Comparison of ENCODE assay signal across 10 mouse cellular contexts in genomic region chr9:20383659-20384058, GRCm38 (mm10). TPM values are rescaled to one million over a fixed set of nuclear protein-coding genes. Genes with fewer than 3 reads are reported as not detected.
DNase-seq lines count a peak whose midpoint lies in the region; ATAC-seq and TF ChIP-seq lines count a peak whose summit lies in the region.
"Had no signal": no experiment of that assay in that cellular context is flagged by ENCODE, and none has a peak within 500 bp of the region (broad histone marks: within the 10 kb centered on the region; RNA-seq: fewer than 3 reads in every experiment).

No protein-coding gene starts in this region.

- no peak for DNase-seq in limb, embryonic 10.5 days (ENCODE audit: low spot score)
- no peak for DNase-seq in hindbrain, postnatal 0 days (ENCODE audit: low spot score)
- no peak for DNase-seq in midbrain, postnatal 0 days (ENCODE audit: low spot score)
- DNase-seq in urinary bladder, postnatal 14 days (ENCODE audit: low spot score), result no peak
- no peak for DNase-seq in cerebellum, postnatal 4 days (ENCODE audit: low spot score in 2 of 2)
- DNase-seq: cerebellum, adult 11 months had no signal

- H3K9me3 ChIP-seq in limb, embryonic 12.5 days, result 0 out of 2 replicates have a peak, but pooled peaks cover 9% of the 10 kb centered on the region
- 0 out of 2 replicates have a peak, but pooled peaks cover 3% of the 10 kb centered on the region for H3K9me3 ChIP-seq in limb, embryonic 10.5 days (replicated peaks)
- H3K9me3 ChIP-seq in embryonic facial prominence, embryonic 12.5 days, result no peaks in the 10 kb centered on the region
- no peaks in the 10 kb centered on the region for H3K9me3 ChIP-seq in hindbrain, postnatal 0 days (ENCODE audit: low read length)
- no peaks in the 10 kb centered on the region for H3K9me3 ChIP-seq in midbrain, postnatal 0 days (ENCODE audit: low read length)

- H3K4me1 ChIP-seq in limb, embryonic 12.5 days (replicated peaks), result peaks cover 8% of the 10 kb centered on the region
- peaks cover 12% of the 10 kb centered on the region for H3K4me1 ChIP-seq in limb, embryonic 10.5 days
- H3K4me1 ChIP-seq in embryonic facial prominence, embryonic 12.5 days, result peaks cover 6% of the 10 kb centered on the region; the same call in 1 of the 2 replicates
- peaks cover 5% of the 10 kb centered on the region for H3K4me1 ChIP-seq in hindbrain, postnatal 0 days (ENCODE audit: insufficient read depth, low read length)
- H3K4me1 ChIP-seq in midbrain, postnatal 0 days (ENCODE audit: insufficient read depth, low read length), result 0 out of 2 replicates have a peak, but pooled peaks cover 8% of the 10 kb centered on the region

- ATAC-seq in limb, embryonic 12.5 days (ENCODE audit: insufficient number of reproducible peaks, insufficient read depth, low FRiP score, low TSS enrichment, low read depth), result no peak
- no peak for ATAC-seq in embryonic facial prominence, embryonic 12.5 days (ENCODE audit: insufficient number of reproducible peaks, insufficient read depth, low FRiP score, low TSS enrichment)
- ATAC-seq in hindbrain, postnatal 0 days, result no peak
- no peak for ATAC-seq in midbrain, postnatal 0 days (ENCODE audit: low FRiP score)

- H3K36me3 ChIP-seq in limb, embryonic 12.5 days, result no peaks in the 10 kb centered on the region
- no peaks in the 10 kb centered on the region for H3K36me3 ChIP-seq in limb, embryonic 10.5 days
- no peaks in the 10 kb centered on the region for H3K36me3 ChIP-seq in embryonic facial prominence, embryonic 12.5 days
- no peaks in the 10 kb centered on the region for H3K36me3 ChIP-seq in hindbrain, postnatal 0 days (ENCODE audit: insufficient read depth, low read length)
- H3K36me3 ChIP-seq in midbrain, postnatal 0 days (ENCODE audit: insufficient read depth, low read length), result no peaks in the 10 kb centered on the region

- 91% methylated on average over 7 of the region's 7 CpGs for WGBS in limb, embryonic 12.5 days
- whole genome bisulfite sequencing in limb, embryonic 10.5 days, result 91% methylated on average over 7 of the region's 7 CpGs
- 89% methylated on average over 7 of the region's 7 CpGs for WGBS in embryonic facial prominence, embryonic 12.5 days
- 91% methylated on average over 7 of the region's 7 CpGs for WGBS in hindbrain, postnatal 0 days
- WGBS in midbrain, postnatal 0 days, result 92% methylated on average over 7 of the region's 7 CpGs

- no peaks in the 10 kb centered on the region for H3K27me3 ChIP-seq in limb, embryonic 12.5 days
- no peaks in the 10 kb centered on the region for H3K27me3 ChIP-seq in limb, embryonic 10.5 days (ENCODE audit: low read depth, poor library complexity, severe bottlenecking)
- H3K27me3 ChIP-seq in embryonic facial prominence, embryonic 12.5 days, result no peaks in the 10 kb centered on the region
- H3K27me3 ChIP-seq in hindbrain, postnatal 0 days (ENCODE audit: insufficient read depth, low read length), result no peaks in the 10 kb centered on the region
- no peaks in the 10 kb centered on the region for H3K27me3 ChIP-seq in midbrain, postnatal 0 days (ENCODE audit: insufficient read depth, low read length)

- H3K4me3 ChIP-seq in limb, embryonic 12.5 days (replicated peaks), result peak overlapping the region; percentile 51
- H3K4me3 ChIP-seq in limb, embryonic 10.5 days, result no peak overlapping the region; the same call in 1 of the 2 replicates
- no peak overlapping the region for H3K4me3 ChIP-seq in embryonic facial prominence, embryonic 12.5 days
- peak overlapping the region; percentile 75 for H3K4me3 ChIP-seq in hindbrain, postnatal 0 days (ENCODE audit: low read length)
- peak overlapping the region; percentile 51; the same call in 1 of the 2 replicates for H3K4me3 ChIP-seq in midbrain, postnatal 0 days (ENCODE audit: low read depth, low read length)

- H3K4me2 ChIP-seq in limb, embryonic 12.5 days, result peak overlapping the region; percentile 74
- peak overlapping the region; percentile 71 for H3K4me2 ChIP-seq in embryonic facial prominence, embryonic 12.5 days (replicated peaks)
- peak overlapping the region; percentile 75 for H3K4me2 ChIP-seq in hindbrain, postnatal 0 days (ENCODE audit: low read depth, low read length)
- peak overlapping the region; percentile 72 for H3K4me2 ChIP-seq in midbrain, postnatal 0 days (ENCODE audit: low read depth, low read length, poor library complexity, severe bottlenecking)

- H3K9ac ChIP-seq in limb, embryonic 12.5 days (replicated peaks), result no peak overlapping the region
- no peak overlapping the region for H3K9ac ChIP-seq in embryonic facial prominence, embryonic 12.5 days
- peak overlapping the region; percentile 64 for H3K9ac ChIP-seq in hindbrain, postnatal 0 days (replicated peaks; ENCODE audit: low read length)
- no peak overlapping the region for H3K9ac ChIP-seq in midbrain, postnatal 0 days (replicated peaks; ENCODE audit: low read length, poor library complexity, severe bottlenecking)

- H3K27ac ChIP-seq in limb, embryonic 12.5 days, result no peak overlapping the region
- no peak overlapping the region for H3K27ac ChIP-seq in limb, embryonic 10.5 days
- H3K27ac ChIP-seq in embryonic facial prominence, embryonic 12.5 days, result no peak overlapping the region
- no peak overlapping the region for H3K27ac ChIP-seq in hindbrain, postnatal 0 days
- no peak overlapping the region for H3K27ac ChIP-seq in midbrain, postnatal 0 days (ENCODE audit: low read depth, low read length)

- no peak for TF ChIP-seq CTCF in hindbrain, postnatal 0 days (IDR thresholded peaks at IDR 0.05; ENCODE audit: low read depth)
- TF ChIP-seq CTCF in midbrain, postnatal 0 days (IDR thresholded peaks at IDR 0.05), result no peak

RNA-seq across cellular contexts. Expression of gene Zfp560, which starts 1.3 kb away (rescaled TPM):
- 34.9 and 36.7 TPM in 2 replicates for polyA plus RNA-seq in limb, embryonic 12.5 days (2016; fragmentation: Nextera tagmentation; extraction: Ambion mirVana)
- 27.8 and 29.5 TPM in 2 replicates for polyA plus RNA-seq in limb, embryonic 10.5 days (2016; fragmentation: Nextera tagmentation; extraction: Ambion mirVana)
- 34.2 and 36.7 TPM in 2 replicates for polyA plus RNA-seq in embryonic facial prominence, embryonic 12.5 days (2016; fragmentation: Nextera tagmentation; extraction: Ambion mirVana)
- total RNA-seq in hindbrain, postnatal 0 days (2014; rRNA removed), result 9.7 and 24.0 TPM in 2 replicates
- polyA plus RNA-seq in hindbrain, postnatal 0 days (2015; fragmentation: Nextera tagmentation; extraction: Ambion mirVana), result 72.4 and 78.3 TPM in 2 replicates
- 23.6 and 45.2 TPM in 2 replicates for total RNA-seq in midbrain, postnatal 0 days (2014; rRNA removed)
- polyA plus RNA-seq in midbrain, postnatal 0 days (2015; fragmentation: Nextera tagmentation; extraction: Ambion mirVana), result 73.4 and 73.6 TPM in 2 replicates

RNA-seq across cellular contexts. Expression of gene Olfr18, which starts 47.8 kb away (rescaled TPM):
- not detected in 2 replicates for polyA plus RNA-seq in limb, embryonic 12.5 days (2016; fragmentation: Nextera tagmentation; extraction: Ambion mirVana)
- not detected in 2 replicates for polyA plus RNA-seq in limb, embryonic 10.5 days (2016; fragmentation: Nextera tagmentation; extraction: Ambion mirVana)
- not detected in 2 replicates for polyA plus RNA-seq in embryonic facial prominence, embryonic 12.5 days (2016; fragmentation: Nextera tagmentation; extraction: Ambion mirVana)
- not detected in 2 replicates for total RNA-seq in hindbrain, postnatal 0 days (2014; rRNA removed)
- polyA plus RNA-seq in hindbrain, postnatal 0 days (2015; fragmentation: Nextera tagmentation; extraction: Ambion mirVana), result 0.06 TPM in 1 of 2 replicates, not detected in the other
- not detected in 2 replicates for total RNA-seq in midbrain, postnatal 0 days (2014; rRNA removed)
- 0.11 TPM in 1 of 2 replicates, not detected in the other for polyA plus RNA-seq in midbrain, postnatal 0 days (2015; fragmentation: Nextera tagmentation; extraction: Ambion mirVana)
- total RNA-seq: layer of hippocampus, postnatal 14 days had no signal
- polyA plus RNA-seq: spleen, adult 2 months had no signal

Comparison
In these comparisons a context has a peak if more than half of its experiments do, and no peak if none do; other contexts are left out.
1. H3K4me3 ChIP-seq: peak in limb, embryonic 12.5 days (single experiment), hindbrain, postnatal 0 days (single experiment) and midbrain, postnatal 0 days (single experiment); none in limb, embryonic 10.5 days (single experiment) and embryonic facial prominence, embryonic 12.5 days (single experiment).
2. Peak in every context shown above with its lines, with median percentiles within 50 percentile points of each other: H3K4me2 ChIP-seq.